8 mouse cellular contexts compared by ENCODE assay signal in the genomic region with DNA sequence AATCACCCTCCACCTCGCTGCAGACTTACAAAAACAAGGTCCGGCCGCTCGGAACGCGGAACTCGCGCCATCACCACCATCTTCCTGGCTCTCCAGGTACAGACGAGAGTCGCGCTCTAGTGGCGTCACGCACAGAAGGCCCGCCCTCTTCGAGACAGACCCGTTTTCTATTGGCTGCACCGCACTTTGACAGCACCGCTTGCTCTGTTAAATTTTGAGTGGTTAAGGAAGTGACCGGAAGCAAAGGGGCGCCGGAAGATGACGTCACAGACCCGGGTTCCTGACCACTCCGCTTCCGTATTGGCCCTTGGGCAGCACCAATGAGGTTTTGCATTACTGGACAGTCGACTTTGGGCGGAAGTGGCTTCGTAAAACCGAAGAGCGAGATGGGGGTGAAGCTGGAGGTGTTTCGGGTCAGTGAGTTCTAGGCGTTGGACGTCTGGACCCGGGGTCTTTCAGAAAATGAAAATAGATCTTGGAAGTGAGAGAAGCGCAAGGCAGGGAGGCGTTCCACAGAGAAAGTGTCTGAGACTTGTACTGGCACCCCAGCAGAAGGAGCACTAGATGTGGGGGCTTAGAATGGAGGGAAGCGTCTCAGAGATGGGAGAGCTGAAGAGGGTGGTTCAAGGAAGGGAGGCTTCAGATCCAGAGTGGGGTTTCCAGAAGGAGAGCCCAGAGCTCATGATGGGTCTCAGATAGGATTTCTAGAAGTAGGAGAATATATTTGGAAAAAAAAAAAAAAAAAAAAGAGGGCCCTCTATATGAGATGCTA. TPM values are rescaled to one million over a fixed set of nuclear protein-coding genes. Genes with fewer than 3 reads are reported as not detected.
DNase-seq lines count a peak whose midpoint lies in the region; ATAC-seq lines count a peak whose summit lies in the region.

Gene Xab2, minus strand, starts transcription at position 118 of the 772 bp plus-strand sequence.
Gene Pet100, plus strand, starts transcription at position 350 of the 772 bp plus-strand sequence.

- DNase-seq in Muller cell, postnatal 12 days (ENCODE audit: inconsistent ontology term), result peak; percentile 99
- DNase-seq in cerebellum, adult 9-11 months, result peak; percentile 100
- DNase-seq in frontal cortex, adult 2 months (ENCODE audit: extremely low spot score in 1 of 2, low spot score in 1 of 2), result peak; percentile 99 to 100
- DNase-seq in hindbrain, embryonic 11.5 days (ENCODE audit: low spot score), result peak; percentile 100
- DNase-seq in layer of hippocampus, postnatal 10 days (ENCODE audit: low spot score in 2 of 2), result peak; percentile 98 to 99
- DNase-seq in lung, postnatal 10 days, result peak; percentile 99
- DNase-seq in ovary, postnatal 36 days (ENCODE audit: low spot score), result peak; percentile 97
- peak; percentile 97 for DNase-seq in thymus, postnatal 25 days

- peak within 1 kb of the TSS; percentile 93 for H3K4me3 ChIP-seq in hindbrain, embryonic 11.5 days (ENCODE audit: low read depth, low read length)

- H3K9me3 ChIP-seq in hindbrain, embryonic 11.5 days (ENCODE audit: control insufficient read depth, low read length), result no peaks in the 10 kb centered on the region

- no peaks in the 10 kb centered on the region for H3K36me3 ChIP-seq in hindbrain, embryonic 11.5 days (ENCODE audit: control insufficient read depth, insufficient read depth, low read length)

- no peaks in the 10 kb centered on the region for H3K27me3 ChIP-seq in hindbrain, embryonic 11.5 days (ENCODE audit: control insufficient read depth, insufficient read depth, low read length)

- peak; percentile 99 for ATAC-seq in hindbrain, embryonic 11.5 days (ENCODE audit: low FRiP score)

- 0 out of 2 replicates have a peak, but pooled peaks cover 2% of the 10 kb centered on the region for H3K4me1 ChIP-seq in hindbrain, embryonic 11.5 days (replicated peaks; ENCODE audit: control insufficient read depth, insufficient read depth, low read length)

- H3K27ac ChIP-seq in hindbrain, embryonic 11.5 days (ENCODE audit: low read depth, low read length), result no peak within 1 kb of the TSS

- peak within 1 kb of the TSS; percentile 69 for H3K4me2 ChIP-seq in hindbrain, embryonic 11.5 days (replicated peaks; ENCODE audit: low read depth, low read length)

- peak within 1 kb of the TSS; percentile 73 for H3K9ac ChIP-seq in hindbrain, embryonic 11.5 days (ENCODE audit: low read depth, low read length)

- under 1% methylated on average over 37 of the region's 37 CpGs for WGBS in hindbrain, embryonic 11.5 days

RNA-seq across cellular contexts. Expression of gene Xab2, which starts in this region (rescaled TPM):
- 56.1 and 56.4 TPM in 2 replicates for polyA plus RNA-seq in frontal cortex, adult 2 months (2012; rRNA removed)
- 47.5 and 58.1 TPM in 2 replicates for polyA plus RNA-seq in hindbrain, embryonic 11.5 days (2014; fragmentation: Nextera tagmentation; extraction: Ambion mirVana)
- total RNA-seq in layer of hippocampus, postnatal 10 days (2021), result 10 to 100 TPM; 33.9 to 34.1 TPM

RNA-seq across cellular contexts. Expression of gene Pet100, which starts in this region (rescaled TPM):
- polyA plus RNA-seq in frontal cortex, adult 2 months (2012; rRNA removed), result 66.2 and 68.9 TPM in 2 replicates
- polyA plus RNA-seq in hindbrain, embryonic 11.5 days (2014; fragmentation: Nextera tagmentation; extraction: Ambion mirVana), result 96.3 and 102 TPM in 2 replicates
- total RNA-seq in layer of hippocampus, postnatal 10 days (2021), result 100 to 1,000 TPM in 1 of 2 experiments, 10 to 100 TPM in 1; 83.3 to 101 TPM
